8 mouse cellular contexts compared by ENCODE assay signal in the genomic region with DNA sequence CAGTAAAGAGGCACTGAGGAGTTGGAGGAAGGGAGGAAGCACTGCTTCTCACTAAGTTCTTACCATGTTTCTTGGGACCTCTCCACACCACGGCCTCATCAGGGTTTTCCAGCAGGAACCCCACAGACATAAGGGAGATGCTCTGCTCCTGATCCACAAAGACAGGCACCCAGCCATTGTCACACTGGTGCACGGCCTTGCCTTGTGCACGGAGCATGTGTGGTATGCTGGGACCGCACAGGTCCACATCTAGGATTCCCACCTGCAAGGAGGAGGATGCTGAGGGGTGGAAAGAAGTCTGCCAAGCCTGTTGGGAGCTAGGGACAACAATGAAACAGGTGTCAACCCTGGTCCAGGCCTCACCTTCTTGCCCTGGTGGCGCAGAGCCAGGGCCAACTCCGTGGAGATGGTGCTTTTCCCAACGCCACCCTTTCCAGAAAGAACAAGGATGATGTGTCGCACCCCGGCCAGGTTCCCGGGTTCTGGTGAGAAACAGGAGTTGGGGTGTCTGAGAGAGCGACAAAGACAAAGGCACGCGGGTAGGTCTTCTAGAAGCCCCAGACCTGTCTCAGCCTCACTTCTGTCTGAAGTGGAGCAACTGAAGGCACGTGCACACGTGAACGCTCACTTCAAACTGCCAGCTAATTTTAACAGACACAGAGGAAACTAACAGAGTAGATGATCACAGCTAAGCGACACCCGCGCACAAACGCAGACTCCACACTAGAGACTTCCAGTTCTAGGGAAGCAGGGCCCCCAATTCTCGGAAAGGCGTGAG. TPM values are rescaled to one million over a fixed set of nuclear protein-coding genes. Genes with fewer than 3 reads are reported as not detected.
DNase-seq lines count a peak whose midpoint lies in the region; ATAC-seq and TF ChIP-seq lines count a peak whose summit lies in the region.

No protein-coding gene starts in this region.

- no peaks in the 10 kb centered on the region for H3K27me3 ChIP-seq in erythroblast, embryonic 14.5 days (ENCODE audit: control insufficient read depth)
- H3K27me3 ChIP-seq in C2C12 (ENCODE audit: control insufficient read depth, insufficient read depth, insufficient read length) = no peaks in the 10 kb centered on the region
- no peaks in the 10 kb centered on the region for H3K27me3 ChIP-seq in forebrain, embryonic 12.5 days
- no peaks in the 10 kb centered on the region for H3K27me3 ChIP-seq in liver, embryonic 14.5 days (ENCODE audit: control insufficient read depth, insufficient read depth, low read length)

- H3K79me2 ChIP-seq in C2C12 (ENCODE audit: control insufficient read depth, insufficient read depth) = peaks cover 23% of the 10 kb centered on the region

- H3K79me3 ChIP-seq in C2C12 (ENCODE audit: low read depth) = peaks cover 9% of the 10 kb centered on the region

- H3K4me2 ChIP-seq in forebrain, embryonic 12.5 days = peak overlapping the region; percentile 96
- peak overlapping the region; percentile 99 for H3K4me2 ChIP-seq in liver, embryonic 14.5 days (ENCODE audit: low read depth)

- H3K9me3 ChIP-seq in erythroblast, embryonic 14.5 days (ENCODE audit: control insufficient read depth, low read length) = no peaks in the 10 kb centered on the region
- H3K9me3 ChIP-seq in forebrain, embryonic 12.5 days = no peaks in the 10 kb centered on the region
- no peaks in the 10 kb centered on the region for H3K9me3 ChIP-seq in liver, embryonic 14.5 days (ENCODE audit: control insufficient read depth, low read length)

- TF ChIP-seq EP300 in liver, embryonic 14.5 days (IDR thresholded peaks at IDR 0.05; ENCODE audit: low read depth) = no peak

- H3K4me3 ChIP-seq in erythroblast, embryonic 14.5 days (replicated peaks) = peak overlapping the region; percentile 90
- H3K4me3 ChIP-seq in C2C12 (ENCODE audit: insufficient read depth, poor library complexity, severe bottlenecking) = peak overlapping the region; percentile 96
- peak overlapping the region; percentile 89 for H3K4me3 ChIP-seq in forebrain, embryonic 12.5 days (replicated peaks)
- peak overlapping the region; percentile 96 to 97 for H3K4me3 ChIP-seq in liver, embryonic 14.5 days (ENCODE audit: insufficient read depth in 1 of 2, low read depth in 2 of 2, low read length in 2 of 2)

- no peak for TF ChIP-seq CTCF in C2C12 (IDR thresholded peaks at IDR 0.05; ENCODE audit: control insufficient read depth, insufficient read depth, insufficient read length)
- no peak for TF ChIP-seq CTCF in liver, embryonic 14.5 days (IDR thresholded peaks at IDR 0.05; ENCODE audit: low read depth)

- no peak for DNase-seq in liver, embryonic 14.5 days (ENCODE audit: low read depth in 3 of 3, low spot score in 3 of 3)
- DNase-seq in T-cell, adult 2 months (ENCODE audit: low spot score) = no peak
- no peak for DNase-seq in right cerebral cortex, postnatal 25 days
- DNase-seq in right cerebral cortex, postnatal 14 days = no peak

- H3ac ChIP-seq in C2C12 (ENCODE audit: control insufficient read depth, insufficient read length, low read depth) = peak overlapping the region; percentile 43

- no peak for ATAC-seq in erythroblast, adult 5-6 weeks (replicated peaks; ENCODE audit: low FRiP score, poor library complexity, severe bottlenecking)
- no peak; the same call in 1 of the 2 replicates for ATAC-seq in forebrain, embryonic 12.5 days (ENCODE audit: low FRiP score)
- no peak for ATAC-seq in liver, embryonic 14.5 days (ENCODE audit: insufficient read depth)

- peaks cover 67% of the 10 kb centered on the region for H3K4me1 ChIP-seq in erythroblast, embryonic 14.5 days (ENCODE audit: control insufficient read depth)
- peaks cover 25% of the 10 kb centered on the region for H3K4me1 ChIP-seq in forebrain, embryonic 12.5 days
- peaks cover 14 to 19% of the 10 kb centered on the region in 2 experiments for H3K4me1 ChIP-seq in liver, embryonic 14.5 days (replicated peaks; ENCODE audit: control insufficient read depth in 2 of 2, insufficient read depth in 2 of 2, low read length in 1 of 2)

- peaks cover 82% of the 10 kb centered on the region for H3K36me3 ChIP-seq in erythroblast, embryonic 14.5 days (ENCODE audit: control insufficient read depth)
- peaks cover 4% of the 10 kb centered on the region for H3K36me3 ChIP-seq in C2C12 (ENCODE audit: control insufficient read depth, insufficient read depth)
- peaks cover 41% of the 10 kb centered on the region for H3K36me3 ChIP-seq in forebrain, embryonic 12.5 days (replicated peaks)
- H3K36me3 ChIP-seq in liver, embryonic 14.5 days (replicated peaks; ENCODE audit: control insufficient read depth, insufficient read depth, low read depth) = peaks cover 47% of the 10 kb centered on the region

- H3K9ac ChIP-seq in forebrain, embryonic 12.5 days = peak overlapping the region; percentile 63
- H3K9ac ChIP-seq in liver, embryonic 14.5 days (replicated peaks) = peak overlapping the region; percentile 81

- H3K27ac ChIP-seq in forebrain, embryonic 12.5 days = no peak overlapping the region
- H3K27ac ChIP-seq in liver, embryonic 14.5 days = peak overlapping the region; percentile 40

- 27% methylated on average over 22 of the region's 22 CpGs for WGBS in forebrain, embryonic 12.5 days
- WGBS in liver, embryonic 14.5 days (ENCODE audit: insufficient replicate concordance) = 20% methylated on average over 22 of the region's 22 CpGs

TF ChIP-seq in C2C12, 6 proteins besides CTCF, POLR2A, EP300 and RAD21:
- TF ChIP-seq FOSL1 (IDR thresholded peaks at IDR 0.05; ENCODE audit: insufficient read depth, low read length, poor library complexity, severe bottlenecking) = no peak
- no peak for TF ChIP-seq USF1 (IDR thresholded peaks at IDR 0.05; ENCODE audit: low read depth)
- TF ChIP-seq MAX (IDR thresholded peaks at IDR 0.05) = no peak
- TF ChIP-seq MYOG (IDR thresholded peaks at IDR 0.05; ENCODE audit: control insufficient read depth, extremely low read depth, insufficient read length) = no peak
- TF ChIP-seq MYOD1 (IDR thresholded peaks at IDR 0.05; ENCODE audit: control insufficient read depth, insufficient read length, low read depth) = no peak
- no peak for TF ChIP-seq CEBPB (IDR thresholded peaks at IDR 0.05; ENCODE audit: low read depth)

RNA-seq across cellular contexts. Expression of gene Nubp2, which starts 0.6 kb away (rescaled TPM):
- 7.5 and 12.0 TPM in 2 replicates for polyA plus RNA-seq in erythroblast, embryonic 14.5 days (2012)
- total RNA-seq in erythroblast, adult 5-6 weeks (2015; ENCODE audit: low replicate concordance) = 25.4 and 31.6 TPM in 2 replicates
- 10.6 and 11.4 TPM in 2 replicates for total RNA-seq in erythroblast, adult 5-6 weeks (2017; ENCODE audit: low replicate concordance)
- 66.5 TPM for polyA plus RNA-seq in C2C12 (2012; fragmentation: generic; extraction: Trizol)
- polyA plus RNA-seq in forebrain, embryonic 12.5 days (2016; fragmentation: Nextera tagmentation; extraction: Ambion mirVana) = 62.9 and 64.4 TPM in 2 replicates
- polyA plus RNA-seq in liver, embryonic 14.5 days (2012; rRNA removed) = 30.8 and 33.1 TPM in 2 replicates
- polyA plus RNA-seq in liver, embryonic 14.5 days (2014; fragmentation: Nextera tagmentation; extraction: Ambion mirVana) = 76.7 and 80.1 TPM in 2 replicates

RNA-seq across cellular contexts. Expression of gene Spsb3, which starts 0.9 kb away (rescaled TPM):
- 9.2 and 10.3 TPM in 2 replicates for polyA plus RNA-seq in erythroblast, embryonic 14.5 days (2012)
- total RNA-seq in erythroblast, adult 5-6 weeks (2015; ENCODE audit: low replicate concordance) = 20.4 and 49.3 TPM in 2 replicates
- 28.2 and 35.1 TPM in 2 replicates for total RNA-seq in erythroblast, adult 5-6 weeks (2017; ENCODE audit: low replicate concordance)
- polyA plus RNA-seq in C2C12 (2012; fragmentation: generic; extraction: Trizol) = 37.0 TPM
- 47.3 and 50.7 TPM in 2 replicates for polyA plus RNA-seq in forebrain, embryonic 12.5 days (2016; fragmentation: Nextera tagmentation; extraction: Ambion mirVana)
- polyA plus RNA-seq in liver, embryonic 14.5 days (2012; rRNA removed) = 26.3 and 28.4 TPM in 2 replicates
- 37.5 and 40.2 TPM in 2 replicates for polyA plus RNA-seq in liver, embryonic 14.5 days (2014; fragmentation: Nextera tagmentation; extraction: Ambion mirVana)

RNA-seq across cellular contexts. Expression of gene Eme2, which starts 9.3 kb away (rescaled TPM):
- 1.7 and 1.8 TPM in 2 replicates for polyA plus RNA-seq in erythroblast, embryonic 14.5 days (2012)
- 7.1 and 8.6 TPM in 2 replicates for total RNA-seq in erythroblast, adult 5-6 weeks (2015; ENCODE audit: low replicate concordance)
- 10.9 and 12.4 TPM in 2 replicates for total RNA-seq in erythroblast, adult 5-6 weeks (2017; ENCODE audit: low replicate concordance)
- 11.2 TPM for polyA plus RNA-seq in C2C12 (2012; fragmentation: generic; extraction: Trizol)
- polyA plus RNA-seq in forebrain, embryonic 12.5 days (2016; fragmentation: Nextera tagmentation; extraction: Ambion mirVana) = 42.7 and 44.6 TPM in 2 replicates
- polyA plus RNA-seq in liver, embryonic 14.5 days (2012; rRNA removed) = 7.6 and 9.4 TPM in 2 replicates
- 7.4 and 8.5 TPM in 2 replicates for polyA plus RNA-seq in liver, embryonic 14.5 days (2014; fragmentation: Nextera tagmentation; extraction: Ambion mirVana)

RNA-seq across cellular contexts. Expression of gene Mrps34, which starts 9.4 kb away (rescaled TPM):
- polyA plus RNA-seq in erythroblast, embryonic 14.5 days (2012) = 6.4 and 7.5 TPM in 2 replicates
- 4.8 and 7.1 TPM in 2 replicates for total RNA-seq in erythroblast, adult 5-6 weeks (2015; ENCODE audit: low replicate concordance)
- total RNA-seq in erythroblast, adult 5-6 weeks (2017; ENCODE audit: low replicate concordance) = 2.0 and 5.0 TPM in 2 replicates
- 107 TPM for polyA plus RNA-seq in C2C12 (2012; fragmentation: generic; extraction: Trizol)
- polyA plus RNA-seq in forebrain, embryonic 12.5 days (2016; fragmentation: Nextera tagmentation; extraction: Ambion mirVana) = 86.0 and 91.1 TPM in 2 replicates
- polyA plus RNA-seq in liver, embryonic 14.5 days (2012; rRNA removed) = 48.0 and 49.2 TPM in 2 replicates
- 43.5 and 49.9 TPM in 2 replicates for polyA plus RNA-seq in liver, embryonic 14.5 days (2014; fragmentation: Nextera tagmentation; extraction: Ambion mirVana)

RNA-seq across cellular contexts. Expression of gene Nme3, which starts 10.8 kb away (rescaled TPM):
- 14.9 and 16.7 TPM in 2 replicates for polyA plus RNA-seq in erythroblast, embryonic 14.5 days (2012)
- total RNA-seq in erythroblast, adult 5-6 weeks (2015; ENCODE audit: low replicate concordance) = 15.0 and 18.3 TPM in 2 replicates
- total RNA-seq in erythroblast, adult 5-6 weeks (2017; ENCODE audit: low replicate concordance) = 29.1 and 32.2 TPM in 2 replicates
- polyA plus RNA-seq in C2C12 (2012; fragmentation: generic; extraction: Trizol) = 19.8 TPM
- 54.9 and 63.0 TPM in 2 replicates for polyA plus RNA-seq in forebrain, embryonic 12.5 days (2016; fragmentation: Nextera tagmentation; extraction: Ambion mirVana)
- polyA plus RNA-seq in liver, embryonic 14.5 days (2012; rRNA removed) = 55.7 and 65.6 TPM in 2 replicates
- 79.2 and 83.7 TPM in 2 replicates for polyA plus RNA-seq in liver, embryonic 14.5 days (2014; fragmentation: Nextera tagmentation; extraction: Ambion mirVana)
